Mouse (Mus musculus): ENCODE results near the gene Rbpj. TPM values are rescaled to one million over a fixed set of nuclear protein-coding genes. Genes with fewer than 3 reads are reported as not detected.

Gene Rbpj
- total and polyA plus RNA-seq, 3 experiments: 40.5 to 62.8 (median 61.3) TPM

DNA sequence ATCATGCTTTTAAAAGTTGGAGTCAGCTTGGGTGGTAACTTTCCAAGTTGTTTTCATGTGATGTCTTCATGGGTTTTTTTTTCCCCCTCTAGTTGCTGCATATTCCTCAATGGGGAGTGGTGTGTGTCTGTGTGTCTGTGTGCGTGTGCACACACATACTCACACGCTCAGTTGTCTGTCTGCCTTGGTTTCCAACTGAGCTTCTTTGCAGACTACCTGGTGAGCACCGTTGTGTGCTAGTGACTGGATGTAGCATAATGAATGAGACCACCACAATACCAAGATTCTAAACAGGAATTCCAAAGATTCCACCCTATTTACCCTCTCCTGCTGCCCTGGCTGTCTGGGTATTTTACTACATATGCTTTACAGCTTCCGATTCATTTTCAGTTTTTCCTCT is 86.0 kb downstream of the Rbpj start:
- dilution Hi-C loops (cut with MboI; ENCODE audit: extremely low pct_ligation_motif_present, extremely low pct_unique_long_range_greater_than_20kb, low sequenced_read_pairs): no loop called here
- Histone ChIP-seq H3K27me3 (replicated peaks) (no peaks in the 10 kb centered on the region), H3K4me2 (ENCODE audit: insufficient read depth, low read depth, poor library complexity, severe bottlenecking) (no peak overlapping the region), H3K9me3 (replicated peaks; ENCODE audit: low read length) (no peaks in the 10 kb centered on the region), H3K79me2 (replicated peaks; ENCODE audit: control insufficient read depth, extremely low read depth, insufficient read depth, poor library complexity, severe bottlenecking) (no peaks in the 10 kb centered on the region), H3K27ac (ENCODE audit: insufficient read depth, low read depth) (no peak overlapping the region), H3K4me1 (ENCODE audit: control insufficient read depth in 1 of 2, insufficient read depth in 2 of 2) (peaks cover 7 to 34% of the 10 kb centered on the region in 2 experiments), H3K36me3 (replicated peaks in 1 of 2; ENCODE audit: control insufficient read depth in 1 of 2, insufficient read depth in 1 of 2, low read length in 1 of 2) (no peaks in the 10 kb centered on the region), H3K4me3 (replicated peaks in 1 of 3; ENCODE audit: low read depth in 2 of 3, low read length in 2 of 3, poor library complexity in 1 of 3) (no peak overlapping the region), H3K9ac (ENCODE audit: insufficient read depth, low read depth) (no peak overlapping the region)
- DNase-seq (ENCODE audit: extremely low read depth): no peak
- TF ChIP-seq E2F4 (IDR thresholded peaks at IDR 0.05; ENCODE audit: insufficient replicate concordance, low read depth, low read length) (no peak), ETS1 (conservative IDR thresholded peaks at IDR 0.05; ENCODE audit: low read depth, low read length) (no peak), EP300 (IDR thresholded peaks at IDR 0.05; ENCODE audit: low read length) (no peak)
- in situ Hi-C loops (cut with MboI; ENCODE audit: low pct_ligation_motif_present, low pct_unique_long_range_greater_than_20kb, low sequenced_read_pairs): no loop called here

DNA sequence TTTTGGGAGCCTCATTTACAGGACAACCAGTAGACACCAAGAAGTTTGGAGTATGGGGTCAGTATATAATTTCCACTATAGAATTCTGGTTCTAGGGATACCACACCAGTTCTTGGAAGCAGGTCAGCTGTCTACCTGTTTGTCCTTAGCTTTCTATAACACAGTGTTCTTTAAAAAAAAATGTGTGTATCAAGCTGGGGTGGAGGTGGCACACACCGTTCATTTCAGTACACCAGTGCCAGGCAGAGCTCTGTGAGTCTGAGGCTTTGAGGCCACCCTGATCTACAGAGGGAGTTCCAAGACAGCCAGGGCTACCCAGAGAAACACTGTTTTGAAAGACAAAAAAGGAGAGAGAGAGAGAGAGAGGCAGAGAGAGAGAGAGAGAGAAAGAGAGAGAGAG is 87.3 kb downstream of the Rbpj start:
- dilution Hi-C loops (cut with MboI; ENCODE audit: extremely low pct_ligation_motif_present, extremely low pct_unique_long_range_greater_than_20kb, low sequenced_read_pairs): no loop called here
- in situ Hi-C loops (cut with MboI; ENCODE audit: low pct_ligation_motif_present, low pct_unique_long_range_greater_than_20kb, low sequenced_read_pairs): no loop called here
- H3K27me3 ChIP-seq (replicated peaks): no peaks in the 10 kb centered on the region
- no peak overlapping the region for H3K4me2 ChIP-seq (ENCODE audit: insufficient read depth, low read depth, poor library complexity, severe bottlenecking)
- H3K4me1 ChIP-seq (ENCODE audit: control insufficient read depth in 1 of 2, insufficient read depth in 2 of 2): peaks cover 7 to 30% of the 10 kb centered on the region in 2 experiments
- no peak overlapping the region for H3K27ac ChIP-seq (ENCODE audit: insufficient read depth, low read depth)
- no peak overlapping the region for H3K4me3 ChIP-seq (replicated peaks in 1 of 3; ENCODE audit: low read depth in 2 of 3, low read length in 2 of 3, poor library complexity in 1 of 3)
- no peaks in the 10 kb centered on the region for H3K79me2 ChIP-seq (replicated peaks; ENCODE audit: control insufficient read depth, extremely low read depth, insufficient read depth, poor library complexity, severe bottlenecking)
- no peak for TF ChIP-seq E2F4 (IDR thresholded peaks at IDR 0.05; ENCODE audit: insufficient replicate concordance, low read depth, low read length)
- no peak for TF ChIP-seq BHLHE40 (IDR thresholded peaks at IDR 0.05; ENCODE audit: low read depth, low read length)
- no peak for TF ChIP-seq CHD1 (IDR thresholded peaks at IDR 0.05; ENCODE audit: low read depth, low read length)
- no peak for TF ChIP-seq NRF1 (IDR thresholded peaks at IDR 0.05; ENCODE audit: low read depth, low read length)
- no peak for TF ChIP-seq MEF2A (IDR thresholded peaks at IDR 0.05; ENCODE audit: borderline replicate concordance, low read depth, low read length)
- no peak for TF ChIP-seq PAX5 (IDR thresholded peaks at IDR 0.05; ENCODE audit: low read length)
- TF ChIP-seq UBTF (IDR thresholded peaks at IDR 0.05; ENCODE audit: low read depth, low read length): no peak
- no peak for TF ChIP-seq NELFE (IDR thresholded peaks at IDR 0.05; ENCODE audit: low read depth, low read length)
- TF ChIP-seq EP300 (IDR thresholded peaks at IDR 0.05; ENCODE audit: low read length): no peak
- no peak for TF ChIP-seq GABPA (IDR thresholded peaks at IDR 0.05; ENCODE audit: insufficient replicate concordance, low read depth, low read length)
- TF ChIP-seq TBP (conservative IDR thresholded peaks at IDR 0.05; ENCODE audit: low read depth, low read length): no peak
- no peak for TF ChIP-seq MYC (IDR thresholded peaks at IDR 0.05; ENCODE audit: low read depth, low read length)
- no peak for TF ChIP-seq CTCF (conservative IDR thresholded peaks at IDR 0.05 in 1 of 2, IDR thresholded peaks at IDR 0.05 in 1 of 2; ENCODE audit: low read depth in 2 of 2, low read length in 2 of 2)
- no peak for TF ChIP-seq RAD21 (IDR thresholded peaks at IDR 0.05; ENCODE audit: low read depth, low read length)
- H3K36me3 ChIP-seq (replicated peaks in 1 of 2; ENCODE audit: control insufficient read depth in 1 of 2, insufficient read depth in 1 of 2, low read length in 1 of 2): no peaks in the 10 kb centered on the region
- DNase-seq (ENCODE audit: extremely low read depth): no peak
- no peak overlapping the region for H3K9ac ChIP-seq (ENCODE audit: insufficient read depth, low read depth)
- no peaks in the 10 kb centered on the region for H3K9me3 ChIP-seq (replicated peaks; ENCODE audit: low read length)
